Mouse (Mus musculus) testis, adult 2 months (tissue): ENCODE results near the gene Cyp21a1. TPM values are rescaled to one million over a fixed set of nuclear protein-coding genes. Genes with fewer than 3 reads are reported as not detected.
A peak's percentile ranks its signal among the peaks of the same experiment; 100 is the strongest.
"Not testable (repeated sequence)": the region's sequence is repeated elsewhere in the genome, so short reads cannot be mapped to it uniquely, and the experiment has no call there.

Experiments used
- H3K27ac ChIP-seq: fragments of 200-500 bp; 2 replicates; pipeline ENCODE4 v1.5.1; 2012; ENCODE audit warnings: low read depth, low read length; ENCODE audit not compliant: control insufficient read depth, insufficient read depth
- H3K27me3 ChIP-seq: fragments of 200-500 bp; 2 replicates; pipeline ENCODE4 v1.6.1; 2012; ENCODE audit warnings: mild to moderate bottlenecking, low read length, moderate library complexity; ENCODE audit not compliant: control insufficient read depth, insufficient read depth
- H3K36me3 ChIP-seq: fragments of 200-500 bp; 2 replicates; pipeline ENCODE4 v1.6.1; 2012; ENCODE audit warnings: mild to moderate bottlenecking, low read length; ENCODE audit not compliant: control insufficient read depth, insufficient read depth
- H3K4me1 ChIP-seq: fragments of 200-500 bp; 2 replicates; pipeline ENCODE4 v1.6.1; 2012; ENCODE audit warnings: low read length; ENCODE audit not compliant: control insufficient read depth, insufficient read depth
- H3K4me3 ChIP-seq: fragments of 200-500 bp; 2 replicates; pipeline ENCODE4 v1.5.1; 2012; ENCODE audit warnings: low read depth, mild to moderate bottlenecking, low read length, moderate library complexity, mixed read lengths; ENCODE audit not compliant: control insufficient read depth
- CTCF ChIP-seq: fragments of 200-500 bp; IDR thresholded peaks from 2 replicates; pipeline ENCODE4 v1.5.1; 2012; ENCODE audit warnings: low read depth, mild to moderate bottlenecking, inconsistent platforms, low read length, moderate library complexity; ENCODE audit not compliant: control insufficient read depth, insufficient read depth, insufficient replicate concordance
- POLR2A ChIP-seq: fragments of 200-500 bp; IDR thresholded peaks from 2 replicates; pipeline ENCODE4 v1.6.1; 2012; ENCODE audit warnings: low read depth, mild to moderate bottlenecking, inconsistent platforms, low read length, moderate library complexity; ENCODE audit not compliant: control insufficient read depth
- polyA plus RNA-seq: library from polyadenylated mRNA; depleted of rRNA; stranded (reverse); fragments of >200 nt; gene quantifications from 2 replicates; pipeline ENCODE4 v1.2.3, GENCODE M21; 2012

Gene Cyp21a1
- polyA plus RNA-seq, 1 experiment, result 1.4 TPM

GRCm38 (mm10) chr17:34799531-34799925 is 4.8 kb downstream of the Cyp21a1 start:
- H3K36me3 ChIP-seq, result no peaks in the 10 kb centered on the region
- no peaks in the 10 kb centered on the region for H3K27me3 ChIP-seq
- H3K4me1 ChIP-seq, result no peaks in the 10 kb centered on the region
- no peak overlapping the region for H3K27ac ChIP-seq
- TF ChIP-seq POLR2A, result no peak
- TF ChIP-seq CTCF, result no peak
- no peak overlapping the region for H3K4me3 ChIP-seq

- Histone ChIP-seq H3K36me3 (no peaks in the 10 kb centered on the region), H3K27me3 (no peaks in the 10 kb centered on the region), H3K4me3 (no peak overlapping the region), H3K27ac (no peak overlapping the region), H3K4me1 (no peaks in the 10 kb centered on the region)
- TF ChIP-seq POLR2A (no peak), CTCF (no peak)
Measured at GRCm38 (mm10) chr17:34798866-34799530, 5.4 kb downstream of the Cyp21a1 start.

- not testable (repeated sequence) for H3K36me3 ChIP-seq, H3K4me1 ChIP-seq, H3K4me3 ChIP-seq, H3K27me3 ChIP-seq, H3K27ac ChIP-seq
Measured at GRCm38 (mm10) chr17:34798071-34798470, 6.3 kb downstream of the Cyp21a1 start.

GRCm38 (mm10) chr17:34797211-34797995 is 7.0 kb downstream of the Cyp21a1 start:
- not testable (repeated sequence) for H3K27me3 ChIP-seq, H3K4me1 ChIP-seq, H3K4me3 ChIP-seq, H3K27ac ChIP-seq, H3K36me3 ChIP-seq

- no peak overlapping the region for H3K27ac ChIP-seq
- H3K36me3 ChIP-seq, result no peaks in the 10 kb centered on the region
- TF ChIP-seq POLR2A, result no peak
- no peak for TF ChIP-seq CTCF
- no peaks in the 10 kb centered on the region for H3K27me3 ChIP-seq
- no peaks in the 10 kb centered on the region for H3K4me1 ChIP-seq
- no peak overlapping the region for H3K4me3 ChIP-seq
Measured at GRCm38 (mm10) chr17:34796311-34797140, 7.8 kb downstream of the Cyp21a1 start.

GRCm38 (mm10) chr17:34795633-34796032 is 8.7 kb downstream of the Cyp21a1 start:
- TF ChIP-seq CTCF (peak; percentile 57; the same call in 1 of the 2 replicates), POLR2A (no peak)
- Histone ChIP-seq H3K27ac (no peak overlapping the region), H3K27me3 (no peaks in the 10 kb centered on the region), H3K4me1 (no peaks in the 10 kb centered on the region), H3K36me3 (no peaks in the 10 kb centered on the region), H3K4me3 (no peak overlapping the region)

GRCm38 (mm10) chr17:34795016-34795415 is 9.3 kb downstream of the Cyp21a1 start:
- Histone ChIP-seq H3K27me3 (no peaks in the 10 kb centered on the region), H3K36me3 (no peaks in the 10 kb centered on the region), H3K27ac (no peak overlapping the region), H3K4me1 (no peaks in the 10 kb centered on the region), H3K4me3 (no peak overlapping the region)
- no peak for TF ChIP-seq POLR2A
- TF ChIP-seq CTCF, result no peak
